Mouse (Mus musculus) lung, postnatal 0 days (tissue): ENCODE measurements at regions not wholly inside any gene's neighbourhood (a gene's known extent, or its start where the extent isn't known, plus 50 kb on each side); places are given as distances from the start of the nearest gene placed in this dataset.

Source experiments
- CTCF ChIP-seq: IDR thresholded peaks from 2 replicates; pipeline ENCODE4 v1.5.1; 2016; ENCODE audit warnings: antibody characterized with exemption, mild to moderate bottlenecking
- EP300 ChIP-seq: IDR thresholded peaks from 2 replicates; pipeline ENCODE4 v1.6.1; 2016; ENCODE audit warnings: antibody characterized with exemption, mild to moderate bottlenecking, control low read depth

- no peak for TF ChIP-seq CTCF
- TF ChIP-seq EP300 = no peak
These were observed 253.7 kb downstream of the Stim2 start for GRCm38 (mm10) chr5:54252038-54252437.
